Mouse (Mus musculus) CH12.LX (cell line): ENCODE data around the gene Parm1. TPM values are rescaled to one million over a fixed set of nuclear protein-coding genes. Genes with fewer than 3 reads are reported as not detected.

Source experiments
- DNase-seq: peaks from one replicate; pipeline ENCODE4 v3.0.0-alpha.2; 2013; ENCODE audit errors: extremely low read depth
- H3K27ac ChIP-seq: 2 replicates; pipeline ENCODE4 v1.5.1; 2012; ENCODE audit warnings: low read depth, mild to moderate bottlenecking, control low read depth, moderate library complexity; ENCODE audit not compliant: insufficient read depth
- H3K27me3 ChIP-seq: replicated peaks from 2 replicates; pipeline ENCODE3; 2012; ENCODE audit warnings: inconsistent platforms
- H3K36me3 ChIP-seq, 2 experiments: replicated peaks in 1 of 2; 2 replicates each; pipeline versions ENCODE3 to v1.6.1; 2012; ENCODE audit warnings: inconsistent platforms in 1 of 2, low read length in 1 of 2, mild to moderate bottlenecking in 1 of 2, mixed read lengths in 1 of 2, moderate library complexity in 1 of 2; ENCODE audit not compliant: control insufficient read depth in 1 of 2, insufficient read depth in 1 of 2
- H3K4me1 ChIP-seq, 2 experiments: 2 replicates each; pipeline ENCODE4 v1.6.1; 2012; ENCODE audit warnings: inconsistent platforms in 1 of 2, moderate library complexity in 1 of 2; ENCODE audit not compliant: insufficient read depth in 2 of 2, control insufficient read depth in 1 of 2
- H3K4me2 ChIP-seq: 2 replicates; pipeline ENCODE4 v1.6.1; 2012; ENCODE audit warnings: low read depth, mild to moderate bottlenecking, control low read depth; ENCODE audit not compliant: poor library complexity, insufficient read depth, severe bottlenecking
- H3K4me3 ChIP-seq, 3 experiments: fragments of 150-350 bp in 1 of 3; sonication (generic) in 1 of 3; replicated peaks in 1 of 3; 2 replicates each; pipeline versions ENCODE3 to v1.5.1; 2011 to 2012; ENCODE audit warnings: low read depth in 2 of 3, low read length in 2 of 3, mild to moderate bottlenecking in 2 of 3, moderate library complexity in 2 of 3, control low read depth in 1 of 3, improper control_type of control experiment in 1 of 3, inconsistent platforms in 1 of 3, mixed read lengths in 1 of 3; ENCODE audit not compliant: poor library complexity in 1 of 3
- H3K79me2 ChIP-seq: replicated peaks from 2 replicates; pipeline ENCODE4 v1.6.1; 2012; ENCODE audit warnings: mild to moderate bottlenecking, moderate library complexity; ENCODE audit not compliant: control insufficient read depth, poor library complexity, insufficient read depth, severe bottlenecking; ENCODE audit errors: extremely low read depth
- H3K9ac ChIP-seq: 2 replicates; pipeline ENCODE4 v1.6.1; 2012; ENCODE audit warnings: low read depth, mild to moderate bottlenecking, control low read depth, moderate library complexity; ENCODE audit not compliant: insufficient read depth
- H3K9me3 ChIP-seq: replicated peaks from 2 replicates; pipeline ENCODE3; 2012; ENCODE audit warnings: low read length, inconsistent platforms, mixed read lengths
- CHD1 ChIP-seq: IDR thresholded peaks from 2 replicates; pipeline ENCODE4 v1.6.1; 2012; ENCODE audit warnings: low read depth, low read length, improper control_type of control experiment, inconsistent platforms
- CTCF ChIP-seq, 2 experiments: IDR thresholded peaks in 1 of 2; conservative IDR thresholded peaks in 1 of 2; 2 replicates each; pipeline ENCODE4 v1.5.1; 2011 to 2012; ENCODE audit warnings: low read depth in 2 of 2, low read length in 2 of 2, improper control_type of control experiment in 1 of 2, inconsistent platforms in 1 of 2, mild to moderate bottlenecking in 1 of 2, moderate library complexity in 1 of 2
- GABPA ChIP-seq: IDR thresholded peaks from 2 replicates; pipeline ENCODE4 v1.6.1; 2012; ENCODE audit warnings: low read depth, low read length, improper control_type of control experiment, inconsistent platforms; ENCODE audit not compliant: insufficient replicate concordance
- KAT2A ChIP-seq: IDR thresholded peaks from 2 replicates; pipeline ENCODE4 v1.6.1; 2012; ENCODE audit warnings: low read length, improper control_type of control experiment, inconsistent platforms; ENCODE audit not compliant: insufficient replicate concordance
- MAFK ChIP-seq: IDR thresholded peaks from 2 replicates; pipeline ENCODE4 v1.6.1; 2011; ENCODE audit warnings: low read length, improper control_type of control experiment; ENCODE audit not compliant: insufficient replicate concordance
- MAX ChIP-seq: IDR thresholded peaks from 2 replicates; pipeline ENCODE4 v1.6.1; 2011; ENCODE audit warnings: low read length, improper control_type of control experiment
- PAX5 ChIP-seq: IDR thresholded peaks from 2 replicates; pipeline ENCODE4 v1.6.1; 2012; ENCODE audit warnings: low read length, inconsistent platforms, mixed read lengths
- POLR2AphosphoS2 ChIP-seq: IDR thresholded peaks from 2 replicates; pipeline ENCODE4 v1.6.1; 2011; ENCODE audit warnings: low read depth, low read length, improper control_type of control experiment
- RAD21 ChIP-seq: IDR thresholded peaks from 2 replicates; pipeline ENCODE4 v1.6.1; 2011; ENCODE audit warnings: low read depth, mild to moderate bottlenecking, low read length, improper control_type of control experiment, moderate library complexity
- SIN3A ChIP-seq: IDR thresholded peaks from 2 replicates; pipeline ENCODE4 v1.6.1; 2012; ENCODE audit warnings: low read length, improper control_type of control experiment, inconsistent platforms
- SMC3 ChIP-seq: IDR thresholded peaks from 2 replicates; pipeline ENCODE4 v1.6.1; 2011; ENCODE audit warnings: low read depth, low read length, improper control_type of control experiment
- TBP ChIP-seq: conservative IDR thresholded peaks from 2 replicates; pipeline ENCODE4 v1.6.1; 2011; ENCODE audit warnings: low read depth, low read length, improper control_type of control experiment
- TCF12 ChIP-seq: IDR thresholded peaks from 2 replicates; pipeline ENCODE4 v1.6.1; 2014; ENCODE audit warnings: low read depth, mild to moderate bottlenecking, inconsistent platforms, low read length, improper control_type of control experiment
- UBTF ChIP-seq: IDR thresholded peaks from 2 replicates; pipeline ENCODE4 v1.6.1; 2012; ENCODE audit warnings: low read depth, mild to moderate bottlenecking, inconsistent platforms, low read length, improper control_type of control experiment, moderate library complexity
- ZKSCAN1 ChIP-seq: IDR thresholded peaks from 2 replicates; pipeline ENCODE4 v1.6.1; 2012; ENCODE audit warnings: low read depth, inconsistent platforms, low read length, improper control_type of control experiment, borderline replicate concordance
- ZMIZ1 ChIP-seq: IDR thresholded peaks from 2 replicates; pipeline ENCODE4 v1.6.1; 2012; ENCODE audit warnings: low read depth, mild to moderate bottlenecking, inconsistent platforms, low read length, improper control_type of control experiment
- dilution Hi-C: fragments of 300-500 bp; cut with MboI; formaldehyde crosslinking; loops from 2 replicates; pipeline ENCODE4 v1.14.3; 2020; ENCODE audit warnings: low sequenced_read_pairs; ENCODE audit not compliant: extremely low pct_unique_long_range_greater_than_20kb, extremely low pct_ligation_motif_present
- in situ Hi-C: fragments of 300-500 bp; cut with MboI; formaldehyde crosslinking; loops from 3 replicates; pipeline ENCODE4 v1.14.3; 2019; ENCODE audit warnings: low sequenced_read_pairs, low pct_ligation_motif_present, low pct_unique_long_range_greater_than_20kb, mixed read lengths
- polyA plus RNA-seq: library from polyadenylated mRNA; unstranded; fragments of >175 nt; gene quantifications from 2 replicates; pipeline ENCODE4 v1.2.1, GENCODE M21; 2012; ENCODE audit warnings: low read depth; ENCODE audit not compliant: insufficient read length
- total RNA-seq, 2 experiments: library from RNA; depleted of rRNA; stranded (reverse); fragments of 300-350 nt in 1 of 2; fragments of >200 nt in 1 of 2; gene quantifications; 2 replicates each; pipeline ENCODE4 v1.2.3; 2012 to 2014

The Parm1 gene
- total and polyA plus RNA-seq, 3 experiments = 0.85 to 2.6 (median 0.90) TPM

GRCm38 (mm10) chr5:91578924-91579323 is 61.5 kb downstream of the Parm1 start:
- peaks cover 0 to 6% of the 10 kb centered on the region in 2 experiments; a peak in 2 of 4 replicates for H3K4me1 ChIP-seq
- dilution Hi-C loops = no loop called here

GRCm38 (mm10) chr5:91581799-91582198 is 64.4 kb downstream of the Parm1 start:
- Histone ChIP-seq H3K4me3 (no peak overlapping the region), H3K27ac (no peak overlapping the region), H3K79me2 (no peaks in the 10 kb centered on the region), H3K4me2 (no peak overlapping the region), H3K27me3 (no peaks in the 10 kb centered on the region), H3K9ac (no peak overlapping the region), H3K4me1 (peaks cover 0 to 3% of the 10 kb centered on the region in 2 experiments; a peak in 2 of 4 replicates), H3K36me3 (no peaks in the 10 kb centered on the region), H3K9me3 (no peaks in the 10 kb centered on the region)
- in situ Hi-C loops = no loop called here
- no peak for DNase-seq
- TF ChIP-seq MAFK = no peak
- no peak for TF ChIP-seq POLR2AphosphoS2
- no peak for TF ChIP-seq TBP
- dilution Hi-C loops = no loop called here

More at GRCm38 (mm10) chr5:91578924-91579323, 61.5 kb downstream of the Parm1 start:
- no peak for DNase-seq
- Histone ChIP-seq H3K36me3 (no peaks in the 10 kb centered on the region), H3K9ac (no peak overlapping the region), H3K4me2 (no peak overlapping the region), H3K27me3 (no peaks in the 10 kb centered on the region), H3K27ac (no peak overlapping the region), H3K9me3 (no peaks in the 10 kb centered on the region), H3K79me2 (no peaks in the 10 kb centered on the region), H3K4me3 (no peak overlapping the region)
- TF ChIP-seq ZKSCAN1 (no peak), CHD1 (no peak), TCF12 (no peak), PAX5 (no peak), MAFK (no peak)
- in situ Hi-C loops = no loop called here

- no peaks in the 10 kb centered on the region for H3K27me3 ChIP-seq
- no peak overlapping the region for H3K9ac ChIP-seq
- dilution Hi-C loops = no loop called here
- H3K4me3 ChIP-seq = no peak overlapping the region
- no peak for TF ChIP-seq KAT2A
- TF ChIP-seq MAX = no peak
- no peak for TF ChIP-seq MAFK
- TF ChIP-seq SIN3A = no peak
- no peak for TF ChIP-seq SMC3
- TF ChIP-seq RAD21 = no peak
- no peak for TF ChIP-seq GABPA
- TF ChIP-seq UBTF = no peak
- TF ChIP-seq CTCF (conservative IDR thresholded peaks at IDR 0.05 in 1 of 2, IDR thresholded peaks at IDR 0.05 in 1 of 2; ENCODE audit: low read depth in 2 of 2, low read length in 2 of 2) = no peak
- no peak for TF ChIP-seq ZMIZ1
- TF ChIP-seq, all 38 proteins: peak for 0
- in situ Hi-C loops = no loop called here
- no peaks in the 10 kb centered on the region for H3K4me1 ChIP-seq
- H3K36me3 ChIP-seq = no peaks in the 10 kb centered on the region
- H3K9me3 ChIP-seq = no peaks in the 10 kb centered on the region
- DNase-seq = no peak
- no peak overlapping the region for H3K27ac ChIP-seq
- H3K4me2 ChIP-seq = no peak overlapping the region
- H3K79me2 ChIP-seq = no peaks in the 10 kb centered on the region
These were observed 68.8 kb downstream of the Parm1 start for GRCm38 (mm10) chr5:91586206-91586605.
